Mouse (Mus musculus): ENCODE results near the gene Ssr4. TPM values are rescaled to one million over a fixed set of nuclear protein-coding genes. Genes with fewer than 3 reads are reported as not detected.

The Ssr4 gene
- total RNA-seq, 2 experiments from 2014 or later, result 107 to 109 TPM

DNA sequence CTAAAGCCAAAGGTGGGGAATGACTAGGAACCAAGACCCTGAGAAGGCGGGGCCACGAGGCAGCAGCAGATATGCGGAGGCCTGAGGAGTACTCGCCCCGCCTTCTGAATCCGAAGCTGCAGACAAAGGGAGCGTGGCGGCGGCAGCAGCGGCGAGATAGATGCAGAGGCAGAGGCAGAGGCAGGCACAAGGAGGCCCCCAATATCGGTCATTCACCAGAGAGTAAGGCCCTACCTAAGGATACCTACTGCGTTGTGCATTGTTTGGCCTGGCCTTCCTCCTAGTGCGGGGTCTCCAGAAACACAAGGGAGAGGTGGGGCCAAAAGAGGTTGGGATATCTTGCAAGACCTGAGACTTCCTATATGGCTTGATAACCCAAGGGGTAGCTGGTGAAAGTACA is 28.2 kb downstream of the Ssr4 start:
- DNase-seq, result no peak

DNA sequence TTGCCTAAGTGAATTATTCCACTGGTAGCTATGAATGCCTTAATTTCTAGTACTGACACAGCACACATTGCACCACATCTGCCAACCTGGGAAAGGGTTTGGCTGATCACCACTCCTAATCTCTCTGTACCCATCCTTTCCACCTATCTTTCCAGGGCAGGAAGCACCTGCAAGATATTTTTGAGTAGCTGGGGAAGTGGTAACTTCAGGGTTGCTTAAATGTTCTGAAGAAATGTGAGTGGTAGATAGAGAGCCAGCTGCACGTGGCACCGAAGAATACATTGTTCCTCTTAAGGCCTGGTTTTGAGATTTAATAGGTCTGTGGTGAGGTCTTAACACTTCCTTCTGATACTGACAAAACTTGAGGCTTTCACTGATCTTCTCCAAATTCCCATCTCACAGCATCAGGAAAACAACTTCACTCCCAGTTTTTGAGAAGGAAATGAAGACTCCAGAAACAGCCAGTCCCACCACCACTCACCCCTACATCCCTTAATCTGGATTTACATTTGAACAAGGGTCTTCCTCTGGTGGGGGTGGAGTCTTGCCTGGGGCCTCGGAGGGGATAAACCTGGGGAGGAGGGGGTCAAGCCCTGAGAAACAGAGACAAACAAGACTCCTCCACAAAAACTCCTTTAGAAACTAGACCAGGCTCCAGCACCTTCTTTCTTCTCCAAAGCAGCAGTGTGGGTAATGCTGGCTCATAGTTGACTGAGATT is 29.9 kb downstream of the Ssr4 start:
- no peak for DNase-seq

DNA sequence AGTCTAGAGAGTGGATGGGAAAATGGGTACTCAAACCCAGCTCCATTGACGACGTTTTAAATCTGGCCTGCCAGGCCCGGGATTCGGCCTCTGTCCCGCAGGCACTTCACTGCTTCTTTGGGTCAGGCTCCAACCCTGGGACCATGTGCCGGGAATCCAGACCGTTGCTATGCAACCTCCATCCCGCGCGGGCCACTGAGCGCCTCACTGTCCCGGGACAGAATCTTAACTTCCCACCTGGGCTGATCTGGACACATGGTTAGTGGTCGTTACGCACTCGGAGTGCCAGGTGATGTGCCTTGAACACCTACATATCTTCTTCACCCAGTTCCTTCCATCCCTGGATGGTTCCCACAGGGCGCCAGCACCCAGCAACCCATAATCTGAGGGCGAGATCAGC is 36.9 kb downstream of the Ssr4 start:
- no peak for DNase-seq

DNA sequence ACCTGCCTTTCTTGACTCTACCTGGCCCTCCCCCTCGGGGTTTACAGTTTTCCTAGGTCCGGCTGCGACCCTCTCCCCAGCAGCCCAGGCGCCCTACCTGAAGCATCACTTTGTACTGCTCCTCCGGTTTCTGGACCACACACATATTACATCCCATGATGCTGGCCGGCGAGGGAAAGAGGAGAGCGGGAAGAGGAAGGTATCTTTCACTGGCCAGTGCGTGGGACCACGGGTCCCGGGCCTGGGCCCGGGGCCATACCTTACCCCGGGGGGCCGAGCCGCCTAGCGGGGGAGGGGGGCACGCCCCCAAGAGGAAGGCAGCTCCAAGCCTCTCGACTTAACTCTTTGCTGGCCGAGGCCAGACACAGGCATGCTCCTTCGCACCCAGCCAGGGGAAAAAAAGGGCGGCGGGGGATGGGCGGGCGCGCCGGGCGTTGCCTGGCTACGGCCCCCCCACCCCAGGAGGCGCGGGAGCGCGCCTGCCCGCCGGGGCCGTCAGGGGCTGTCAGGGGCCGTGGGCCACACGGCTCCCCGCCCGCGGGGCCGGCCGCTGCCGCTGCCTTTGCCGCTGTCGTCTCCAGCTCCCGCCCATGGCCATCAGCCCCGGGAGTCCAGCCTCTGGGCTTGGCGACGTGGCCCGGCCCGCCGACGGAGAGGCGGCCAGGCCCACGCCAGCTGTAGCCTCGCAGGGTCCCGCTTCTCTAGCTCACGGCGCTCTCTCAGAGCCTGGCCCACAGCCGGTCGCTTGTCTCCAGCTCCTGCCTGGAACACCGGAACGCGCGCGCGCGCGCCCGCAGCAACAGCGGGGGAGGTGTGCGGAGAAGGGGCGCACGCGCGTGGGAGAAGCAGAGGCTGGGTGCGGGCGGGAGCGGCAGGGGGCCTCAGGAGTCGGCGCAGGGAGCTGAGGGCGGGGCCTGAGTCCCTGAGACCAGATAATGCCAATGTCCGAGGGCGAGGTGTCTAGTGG is 37.6 kb downstream of the Ssr4 start, which contains the start of gene Pdzd4:
TSS of gene Pdzd4 (minus strand) at position 785 of the 967 bp plus-strand sequence.
- peak; percentile 50 for DNase-seq

DNA sequence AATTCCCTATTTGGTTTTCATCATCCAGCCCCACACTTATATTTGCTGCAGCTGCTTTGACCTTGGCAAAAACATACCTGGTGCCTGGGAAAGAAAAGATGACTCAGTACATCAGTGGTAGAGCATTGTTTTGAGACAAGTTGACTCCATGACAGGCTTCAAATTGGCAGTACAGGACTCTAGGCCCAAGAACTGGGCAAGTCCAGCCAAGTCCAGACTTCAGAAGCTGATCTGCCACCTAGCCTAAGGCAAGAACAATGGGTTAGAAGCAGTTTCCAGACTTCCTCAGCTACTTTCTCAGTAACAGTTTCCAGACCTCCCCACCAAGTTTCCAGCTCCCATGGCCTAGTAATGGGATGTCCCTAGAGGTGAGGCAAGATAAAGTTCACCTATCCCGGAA is 48.9 kb downstream of the Ssr4 start:
- DNase-seq, result no peak

DNA sequence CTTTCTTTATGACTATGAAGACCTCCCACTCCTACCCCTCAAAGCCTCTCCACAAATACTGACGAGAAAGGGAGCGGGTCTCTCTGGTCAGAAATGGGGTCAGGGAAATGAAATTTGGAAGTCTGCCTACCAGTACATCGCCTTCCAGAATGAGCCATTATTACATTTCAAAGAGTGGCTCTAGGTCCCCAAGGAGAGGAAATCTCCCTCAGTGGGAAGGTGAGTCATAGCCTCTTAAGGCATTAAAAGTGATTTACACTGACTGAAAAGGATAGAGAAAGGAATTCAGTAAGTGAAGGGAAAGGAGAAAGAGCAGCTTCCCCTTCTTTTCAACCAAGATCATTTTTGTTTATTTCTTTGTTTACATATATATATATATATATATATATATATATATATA is 49.9 kb downstream of the Ssr4 start:
- no peak for DNase-seq

Other genes with a start within 250 kb of the Ssr4 start
- under 1 TPM; 0.18 to 0.19 TPM for gene Dusp9, start 147.6 kb upstream of the Ssr4 start, total RNA-seq (2021)
- 10 to 100 TPM; 10.4 to 12.7 TPM for gene Pnck, start 126.9 kb upstream of the Ssr4 start, total RNA-seq (2021)
- gene Slc6a8, start 113.9 kb upstream of the Ssr4 start, total RNA-seq (2021), result 100 to 1,000 TPM; 120 TPM
- gene Bcap31, start 70.9 kb upstream of the Ssr4 start, total RNA-seq (2021), result 10 to 100 TPM; 94.0 to 99.8 TPM
- 10 to 100 TPM; 20.4 to 20.7 TPM for gene Abcd1, start 70.4 kb upstream of the Ssr4 start, total RNA-seq (2021)
- under 1 TPM; 0.54 to 0.67 TPM for gene Plxnb3, start 29.9 kb upstream of the Ssr4 start, total RNA-seq (2021)
- 10 to 100 TPM; 49.2 to 50.9 TPM for gene Srpk3, start 12.6 kb upstream of the Ssr4 start, total RNA-seq (2021)
- 100 to 1,000 TPM; 401 to 448 TPM for gene Idh3g, start 131 bp upstream of the Ssr4 start, total RNA-seq (2021)
- 1 to 10 TPM; 3.2 to 3.4 TPM for gene Pdzd4, start 37.9 kb downstream of the Ssr4 start, total RNA-seq (2021)
- gene Avpr2, start 105.1 kb downstream of the Ssr4 start, total RNA-seq (2021), result not detected
- gene L1cam, start 109.1 kb downstream of the Ssr4 start, total RNA-seq (2021), result 1 to 10 TPM; 1.4 to 1.6 TPM
- 1 to 10 TPM; 1.8 to 2.0 TPM for gene Arhgap4, start 134.8 kb downstream of the Ssr4 start, total RNA-seq (2021)
- 10 to 100 TPM; 66.7 to 71.7 TPM for gene Naa10, start 134.9 kb downstream of the Ssr4 start, total RNA-seq (2021)
- gene Renbp, start 143.8 kb downstream of the Ssr4 start, total RNA-seq (2021), result 10 to 100 TPM; 21.4 to 22.9 TPM
- gene Hcfc1, start 179.3 kb downstream of the Ssr4 start, total RNA-seq (2021), result 10 to 100 TPM; 73.9 to 79.3 TPM
- 10 to 100 TPM; 56.4 to 57.1 TPM for gene Irak1, start 236.9 kb downstream of the Ssr4 start, total RNA-seq (2021)